Mouse (Mus musculus): Measurements from ENCODE around the gene Amelx.

The Amelx gene

DNA sequence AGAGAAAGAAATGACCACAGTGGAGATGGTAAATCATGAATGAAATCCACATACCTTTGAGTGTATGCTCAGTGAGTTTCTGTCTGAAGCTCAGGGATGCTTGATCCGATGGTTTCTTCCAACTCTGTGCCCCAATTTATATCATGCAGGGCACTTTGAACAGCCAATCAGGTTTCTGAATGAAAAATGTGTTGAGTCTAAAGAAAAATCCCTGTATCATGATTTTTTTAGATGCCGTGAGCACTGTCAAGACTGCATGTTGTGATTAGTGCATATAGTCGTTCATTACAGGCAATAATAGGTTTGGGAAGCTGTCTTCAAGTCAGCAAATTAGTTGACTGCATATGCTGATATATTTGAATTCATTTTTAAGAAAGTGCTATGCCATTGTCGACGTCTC lies at the start of gene Amelx:
Gene Amelx, minus strand, starts transcription at position 101 of the 400 bp plus-strand sequence.
- DNase-seq = no peak

DNA sequence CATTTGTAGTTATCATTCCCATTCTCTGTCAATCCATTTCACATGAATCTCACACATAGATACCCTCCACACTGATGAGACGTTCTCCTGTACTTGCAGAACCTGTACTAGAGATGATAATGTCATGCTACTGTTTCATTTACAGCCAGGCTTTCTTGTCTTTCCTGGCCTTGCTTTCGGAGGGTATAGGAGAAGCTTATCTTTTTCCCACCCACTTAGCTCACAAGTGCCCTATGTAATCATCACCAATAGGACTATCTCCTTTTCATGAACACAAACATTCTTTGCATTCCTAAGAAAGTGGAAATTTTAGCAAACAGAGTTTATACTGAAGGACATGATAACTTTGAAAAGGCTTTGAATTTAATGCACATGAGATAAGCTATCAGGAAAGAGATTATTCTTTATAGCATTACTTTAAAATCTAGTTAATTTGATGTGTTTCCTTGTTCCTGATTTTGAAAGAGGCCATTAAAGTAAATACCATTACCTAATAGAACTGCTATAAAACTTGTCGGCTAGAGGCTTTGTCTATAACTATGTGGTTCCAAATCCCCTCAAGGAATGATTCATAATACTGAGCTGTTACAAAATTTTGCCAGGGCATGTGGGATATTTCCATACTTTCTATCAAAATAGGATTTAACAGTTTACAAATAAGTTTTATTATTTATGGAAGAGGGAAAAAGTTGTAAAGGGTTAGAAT lies 35.5 kb upstream of the Amelx start:
- DNase-seq = no peak

GRCm38 (mm10) chrX:169220064-169220463 lies 33.1 kb upstream of the Amelx start:
- DNase-seq = no peak

- DNase-seq = no peak
Observed at GRCm38 (mm10) chrX:169210019-169210418, 23.0 kb upstream of the Amelx start.

GRCm38 (mm10) chrX:169178634-169179033 lies 8.4 kb downstream of the Amelx start:
- DNase-seq = no peak

- DNase-seq = peak; percentile 20
Observed at GRCm38 (mm10) chrX:169173796-169174195, 13.2 kb downstream of the Amelx start.

GRCm38 (mm10) chrX:169170981-169171380 lies 16.0 kb downstream of the Amelx start:
- DNase-seq = no peak

- DNase-seq = no peak
Observed at GRCm38 (mm10) chrX:169158385-169158784, 28.6 kb downstream of the Amelx start.

DNA sequence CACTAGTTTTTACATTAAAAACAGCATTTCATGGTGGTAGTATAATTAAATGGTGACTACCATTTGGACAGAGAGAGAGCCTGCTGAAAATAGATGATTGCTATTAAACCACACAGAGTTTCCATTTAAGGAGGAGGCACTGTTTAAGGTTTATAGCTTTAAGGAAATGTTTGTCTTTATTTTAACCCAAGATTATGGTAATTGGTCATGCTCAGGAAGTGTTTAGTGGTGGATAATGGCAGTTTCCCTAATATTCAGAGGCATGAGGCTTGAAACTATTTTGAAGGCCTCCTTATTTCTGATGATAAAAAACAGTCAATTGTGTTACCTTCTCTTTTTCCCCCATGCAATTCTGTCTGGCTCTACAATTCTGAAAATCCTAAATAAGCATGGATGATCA lies 33.2 kb downstream of the Amelx start:
- DNase-seq = no peak

DNA sequence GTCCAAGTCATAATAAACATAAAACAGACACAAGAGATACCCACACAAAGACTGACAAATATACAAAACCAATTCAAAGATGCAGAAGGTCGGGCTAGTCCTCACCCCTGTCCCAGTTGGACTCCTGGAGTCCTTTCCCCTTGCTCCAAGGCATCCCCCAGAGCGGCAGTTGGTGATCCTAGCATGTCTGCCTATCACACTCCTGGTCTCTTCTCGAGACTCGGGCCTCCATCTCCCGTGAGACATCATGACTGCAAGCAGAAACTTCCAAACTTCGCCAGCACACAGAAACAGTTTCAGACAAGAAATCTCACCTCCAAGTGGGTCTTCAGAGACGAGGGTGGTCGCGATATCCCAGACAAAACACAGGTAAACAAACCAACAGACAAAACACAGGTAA lies 46.5 kb downstream of the Amelx start:
- DNase-seq = no peak

- no peak for DNase-seq
Observed at GRCm38 (mm10) chrX:169139758-169140157, 47.2 kb downstream of the Amelx start.

Data from kidney, postnatal 10 days (tissue).